Mouse (Mus musculus): Measurements from ENCODE around the gene Shb. TPM values are rescaled to one million over a fixed set of nuclear protein-coding genes. Genes with fewer than 3 reads are reported as not detected.

The Shb gene
- polyA plus RNA-seq, 1 experiment from 2014 or later, result 2.5 TPM

GRCm38 (mm10) chr4:45510163-45510562, 22.1 kb downstream of the Shb start:
- no peaks in the 10 kb centered on the region for H3K27me3 ChIP-seq (ENCODE audit: insufficient read depth, low read length)
- ATAC-seq (no peak), DNase-seq (no peak)
- no peaks in the 10 kb centered on the region for H3K36me3 ChIP-seq (replicated peaks; ENCODE audit: insufficient read depth, low read length)
- no peaks in the 10 kb centered on the region for H3K9me3 ChIP-seq (ENCODE audit: low read length)
- no peak overlapping the region for H3K4me3 ChIP-seq (ENCODE audit: low read depth, low read length)
- no peak overlapping the region for H3K9ac ChIP-seq (replicated peaks)
- WGBS (ENCODE audit: insufficient replicate concordance), result 54% methylated on average over 6 of the region's 6 CpGs
- peak overlapping the region; percentile 51 for H3K27ac ChIP-seq (ENCODE audit: low read depth)
- H3K4me2 ChIP-seq (ENCODE audit: low read depth, low read length), result no peak overlapping the region
- peaks cover 62% of the 10 kb centered on the region for H3K4me1 ChIP-seq (ENCODE audit: insufficient read depth)
- no peak for TF ChIP-seq EP300 (IDR thresholded peaks at IDR 0.05; ENCODE audit: low read depth)
- no peak for TF ChIP-seq CTCF (IDR thresholded peaks at IDR 0.05; ENCODE audit: low read depth)

- DNase-seq (no peak), ATAC-seq (no peak)
- no peak overlapping the region for H3K27ac ChIP-seq (ENCODE audit: low read depth)
- no peaks in the 10 kb centered on the region for H3K27me3 ChIP-seq (ENCODE audit: insufficient read depth, low read length)
- H3K4me2 ChIP-seq (ENCODE audit: low read depth, low read length), result no peak overlapping the region
- TF ChIP-seq CTCF (IDR thresholded peaks at IDR 0.05; ENCODE audit: low read depth) (no peak), EP300 (IDR thresholded peaks at IDR 0.05; ENCODE audit: low read depth) (no peak)
- H3K4me3 ChIP-seq (ENCODE audit: low read depth, low read length), result no peak overlapping the region
- H3K4me1 ChIP-seq (ENCODE audit: insufficient read depth), result peaks cover 58% of the 10 kb centered on the region
- H3K36me3 ChIP-seq (replicated peaks; ENCODE audit: insufficient read depth, low read length), result no peaks in the 10 kb centered on the region
- 86% methylated on average over 4 of the region's 4 CpGs for WGBS (ENCODE audit: insufficient replicate concordance)
- H3K9ac ChIP-seq (replicated peaks), result no peak overlapping the region
- no peaks in the 10 kb centered on the region for H3K9me3 ChIP-seq (ENCODE audit: low read length)
Measured at GRCm38 (mm10) chr4:45509416-45509815, 22.9 kb downstream of the Shb start.

- no peaks in the 10 kb centered on the region for H3K36me3 ChIP-seq (replicated peaks; ENCODE audit: insufficient read depth, low read length)
- TF ChIP-seq CTCF (IDR thresholded peaks at IDR 0.05; ENCODE audit: low read depth) (no peak), EP300 (IDR thresholded peaks at IDR 0.05; ENCODE audit: low read depth) (no peak)
- ATAC-seq (no peak), DNase-seq (no peak)
- H3K4me1 ChIP-seq (ENCODE audit: insufficient read depth), result peaks cover 50% of the 10 kb centered on the region
- H3K4me3 ChIP-seq (ENCODE audit: low read depth, low read length), result no peak overlapping the region
- no peaks in the 10 kb centered on the region for H3K9me3 ChIP-seq (ENCODE audit: low read length)
- H3K27ac ChIP-seq (ENCODE audit: low read depth), result no peak overlapping the region
- WGBS (ENCODE audit: insufficient replicate concordance), result 62% methylated on average over 6 of the region's 6 CpGs
- H3K9ac ChIP-seq (replicated peaks), result no peak overlapping the region
- no peaks in the 10 kb centered on the region for H3K27me3 ChIP-seq (ENCODE audit: insufficient read depth, low read length)
- H3K4me2 ChIP-seq (ENCODE audit: low read depth, low read length), result no peak overlapping the region
Measured at GRCm38 (mm10) chr4:45508469-45508868, 23.8 kb downstream of the Shb start.

GRCm38 (mm10) chr4:45507476-45507875, 24.8 kb downstream of the Shb start:
- DNase-seq (no peak), ATAC-seq (no peak)
- no peaks in the 10 kb centered on the region for H3K36me3 ChIP-seq (replicated peaks; ENCODE audit: insufficient read depth, low read length)
- H3K4me2 ChIP-seq (ENCODE audit: low read depth, low read length), result no peak overlapping the region
- H3K4me1 ChIP-seq (ENCODE audit: insufficient read depth), result peaks cover 40% of the 10 kb centered on the region
- 67% methylated on average over 1 of the region's 1 CpGs for WGBS (ENCODE audit: insufficient replicate concordance)
- no peaks in the 10 kb centered on the region for H3K9me3 ChIP-seq (ENCODE audit: low read length)
- no peaks in the 10 kb centered on the region for H3K27me3 ChIP-seq (ENCODE audit: insufficient read depth, low read length)
- H3K4me3 ChIP-seq (ENCODE audit: low read depth, low read length), result no peak overlapping the region
- no peak overlapping the region for H3K9ac ChIP-seq (replicated peaks)
- H3K27ac ChIP-seq (ENCODE audit: low read depth), result no peak overlapping the region
- TF ChIP-seq EP300 (IDR thresholded peaks at IDR 0.05; ENCODE audit: low read depth) (no peak), CTCF (IDR thresholded peaks at IDR 0.05; ENCODE audit: low read depth) (no peak)

GRCm38 (mm10) chr4:45507039-45507438, 25.2 kb downstream of the Shb start:
- no peak overlapping the region for H3K4me2 ChIP-seq (ENCODE audit: low read depth, low read length)
- no peak for DNase-seq
- H3K9me3 ChIP-seq (ENCODE audit: low read length), result no peaks in the 10 kb centered on the region
- H3K27me3 ChIP-seq (ENCODE audit: insufficient read depth, low read length), result no peaks in the 10 kb centered on the region
- no peak for ATAC-seq
- no peak for TF ChIP-seq CTCF (IDR thresholded peaks at IDR 0.05; ENCODE audit: low read depth)
- no peak for TF ChIP-seq EP300 (IDR thresholded peaks at IDR 0.05; ENCODE audit: low read depth)
- no peaks in the 10 kb centered on the region for H3K36me3 ChIP-seq (replicated peaks; ENCODE audit: insufficient read depth, low read length)
- no peak overlapping the region for H3K4me3 ChIP-seq (ENCODE audit: low read depth, low read length)
- peaks cover 36% of the 10 kb centered on the region for H3K4me1 ChIP-seq (ENCODE audit: insufficient read depth)
- 66% methylated on average over 9 of the region's 9 CpGs for WGBS (ENCODE audit: insufficient replicate concordance)
- no peak overlapping the region for H3K27ac ChIP-seq (ENCODE audit: low read depth)
- no peak overlapping the region for H3K9ac ChIP-seq (replicated peaks)

- no peaks in the 10 kb centered on the region for H3K9me3 ChIP-seq (ENCODE audit: low read length)
- H3K27ac ChIP-seq (ENCODE audit: low read depth), result no peak overlapping the region
- TF ChIP-seq CTCF (IDR thresholded peaks at IDR 0.05; ENCODE audit: low read depth) (no peak), EP300 (IDR thresholded peaks at IDR 0.05; ENCODE audit: low read depth) (no peak)
- DNase-seq, result no peak
- H3K4me1 ChIP-seq (ENCODE audit: insufficient read depth), result peaks cover 36% of the 10 kb centered on the region
- no peaks in the 10 kb centered on the region for H3K36me3 ChIP-seq (replicated peaks; ENCODE audit: insufficient read depth, low read length)
- no peak overlapping the region for H3K9ac ChIP-seq (replicated peaks)
- no peak for ATAC-seq
- no peak overlapping the region for H3K4me2 ChIP-seq (ENCODE audit: low read depth, low read length)
- H3K4me3 ChIP-seq (ENCODE audit: low read depth, low read length), result no peak overlapping the region
- WGBS (ENCODE audit: insufficient replicate concordance), result 63% methylated on average over 5 of the region's 5 CpGs
- H3K27me3 ChIP-seq (ENCODE audit: insufficient read depth, low read length), result no peaks in the 10 kb centered on the region
Measured at GRCm38 (mm10) chr4:45506613-45507012, 25.7 kb downstream of the Shb start.

- Histone ChIP-seq H3K4me2 (ENCODE audit: low read depth, low read length) (no peak overlapping the region), H3K9me3 (ENCODE audit: low read length) (no peaks in the 10 kb centered on the region), H3K4me3 (ENCODE audit: low read depth, low read length) (no peak overlapping the region), H3K36me3 (replicated peaks; ENCODE audit: insufficient read depth, low read length) (no peaks in the 10 kb centered on the region), H3K27ac (ENCODE audit: low read depth) (no peak overlapping the region), H3K9ac (replicated peaks) (no peak overlapping the region), H3K4me1 (ENCODE audit: insufficient read depth) (peaks cover 37% of the 10 kb centered on the region), H3K27me3 (ENCODE audit: insufficient read depth, low read length) (no peaks in the 10 kb centered on the region)
- 76% methylated on average over 2 of the region's 2 CpGs for WGBS (ENCODE audit: insufficient replicate concordance)
- no peak for DNase-seq
- ATAC-seq, result 0 out of 2 replicates have a peak, but pooled peaks have one; percentile 20
- TF ChIP-seq EP300 (IDR thresholded peaks at IDR 0.05; ENCODE audit: low read depth), result no peak
- no peak for TF ChIP-seq CTCF (IDR thresholded peaks at IDR 0.05; ENCODE audit: low read depth)
Measured at GRCm38 (mm10) chr4:45505671-45506070, 26.6 kb downstream of the Shb start.

Measured in liver, postnatal 0 days (tissue).